Comparison of ENCODE assay signal across 18 mouse cellular contexts in genomic region chr12:83732225-83732624, GRCm38 (mm10). TPM values are rescaled to one million over a fixed set of nuclear protein-coding genes. Genes with fewer than 3 reads are reported as not detected.
"Had no signal": no experiment of that assay in that cellular context is flagged by ENCODE, and none has a peak within 500 bp of the region (broad histone marks: within the 10 kb centered on the region; RNA-seq: fewer than 3 reads in every experiment).

No protein-coding gene starts in this region.

- ATAC-seq: liver, postnatal 0 days; midbrain, embryonic 13.5 days; midbrain, embryonic 15.5 days had no signal

- H3K4me1 ChIP-seq: liver, embryonic 15.5 days; lung, embryonic 15.5 days; megakaryocyte, embryonic 14.5 days; midbrain, embryonic 13.5 days; midbrain, embryonic 15.5 days; neural tube, embryonic 12.5 days; stomach, embryonic 15.5 days had no signal

- H3K27me3 ChIP-seq: liver, embryonic 15.5 days; lung, embryonic 15.5 days; megakaryocyte, embryonic 14.5 days; midbrain, embryonic 13.5 days; midbrain, embryonic 15.5 days; neural tube, embryonic 12.5 days; stomach, embryonic 15.5 days had no signal

- H3K9me3 ChIP-seq: liver, embryonic 15.5 days; lung, embryonic 15.5 days; megakaryocyte, embryonic 14.5 days; midbrain, embryonic 13.5 days; midbrain, embryonic 15.5 days; neural tube, embryonic 12.5 days; stomach, embryonic 15.5 days had no signal

- DNase-seq: liver, postnatal 0 days; lung, adult 2 months; lung, postnatal 10 days; lung, postnatal 36 days; right cerebral cortex, postnatal 14 days; thymus, adult 2 months; thymus, postnatal 25 days; thymus, postnatal 4 days had no signal

- H3K27ac ChIP-seq: liver, embryonic 15.5 days; lung, embryonic 15.5 days; macrophage; midbrain, embryonic 13.5 days; midbrain, embryonic 15.5 days; neural tube, embryonic 12.5 days; stomach, embryonic 15.5 days; stomach, postnatal 0 days had no signal

- H3K4me3 ChIP-seq: liver, embryonic 15.5 days; lung, embryonic 15.5 days; midbrain, embryonic 13.5 days; midbrain, embryonic 15.5 days; neural tube, embryonic 12.5 days; stomach, embryonic 15.5 days had no signal

- H3K4me2 ChIP-seq: liver, embryonic 15.5 days; lung, embryonic 15.5 days; midbrain, embryonic 11.5 days; midbrain, embryonic 13.5 days; midbrain, embryonic 15.5 days; neural tube, embryonic 12.5 days; stomach, embryonic 15.5 days had no signal

- H3K9ac ChIP-seq: liver, embryonic 15.5 days; liver, postnatal 0 days; lung, embryonic 15.5 days; midbrain, embryonic 13.5 days; midbrain, embryonic 15.5 days; neural tube, embryonic 12.5 days; stomach, embryonic 15.5 days had no signal

RNA-seq across cellular contexts. Expression of gene Papln, which starts 31.2 kb away (rescaled TPM):
- polyA plus RNA-seq: macrophage; midbrain, embryonic 11.5 days had no signal
